Mouse (Mus musculus): ENCODE measurements at regions not wholly inside any gene's neighbourhood (a gene's known extent, or its start where the extent isn't known, plus 50 kb on each side); places are given as distances from the start of the nearest gene placed in this dataset.

- no peak for TF ChIP-seq CTCF (IDR thresholded peaks at IDR 0.05; ENCODE audit: low read depth, low read length)
- TF ChIP-seq POLR2A (IDR thresholded peaks at IDR 0.05; ENCODE audit: extremely low read depth, insufficient read depth, low read length): no peak
These were observed 1431.0 kb upstream of the A1bg start for GRCm38 (mm10) chr15:62353786-62354185.
